Mouse (Mus musculus) midbrain, postnatal 0 days (tissue): Measurements from ENCODE around the gene Eef1akmt2. TPM values are rescaled to one million over a fixed set of nuclear protein-coding genes. Genes with fewer than 3 reads are reported as not detected.

Experiments
- ATAC-seq: fragments of 200-750 bp; cut with Nextera tagmentation; 2 replicates; pipeline ENCODE4 v1.8.0; 2017; ENCODE audit warnings: moderate number of reproducible peaks, mild to moderate bottlenecking, moderate TSS enrichment, moderate library complexity; ENCODE audit not compliant: low FRiP score
- DNase-seq: peaks from one replicate; pipeline ENCODE4 v3.0.0-alpha.2; 2015; ENCODE audit warnings: low spot score
- H3K27ac ChIP-seq: fragments of 300-500 bp; sonication (generic); 2 replicates; pipeline ENCODE4 v1.5.1; 2014; ENCODE audit warnings: low read depth, mild to moderate bottlenecking, low read length, mixed read lengths
- H3K27me3 ChIP-seq: fragments of 300-500 bp; sonication (generic); 2 replicates; pipeline ENCODE4 v1.6.1; 2014; ENCODE audit warnings: low read length, control low read depth, mixed read lengths; ENCODE audit not compliant: insufficient read depth
- H3K36me3 ChIP-seq: fragments of 300-500 bp; sonication (generic); 2 replicates; pipeline ENCODE4 v1.6.1; 2014; ENCODE audit warnings: low read length, control low read depth, mixed read lengths; ENCODE audit not compliant: insufficient read depth
- H3K4me1 ChIP-seq: fragments of 300-500 bp; sonication (generic); 2 replicates; pipeline ENCODE4 v1.6.1; 2014; ENCODE audit warnings: mild to moderate bottlenecking, control low read depth, antibody characterized with exemption, low read length, mixed read lengths; ENCODE audit not compliant: insufficient read depth
- H3K4me2 ChIP-seq: fragments of 300-500 bp; sonication (generic); 2 replicates; pipeline ENCODE4 v1.6.1; 2014; ENCODE audit warnings: low read depth, mild to moderate bottlenecking, low read length, mixed read lengths; ENCODE audit not compliant: poor library complexity, severe bottlenecking
- H3K4me3 ChIP-seq: fragments of 300-500 bp; sonication (generic); 2 replicates; pipeline ENCODE4 v1.5.1; 2014; ENCODE audit warnings: low read depth, mild to moderate bottlenecking, low read length, moderate library complexity
- H3K9ac ChIP-seq: fragments of 300-500 bp; sonication (generic); replicated peaks from 2 replicates; pipeline ENCODE4 v1.6.1; 2014; ENCODE audit warnings: mild to moderate bottlenecking, low read length, moderate library complexity, mixed read lengths; ENCODE audit not compliant: poor library complexity, severe bottlenecking
- H3K9me3 ChIP-seq: fragments of 300-500 bp; sonication (generic); 2 replicates; pipeline ENCODE4 v1.6.1; 2016; ENCODE audit warnings: low read length, control low read depth
- CTCF ChIP-seq: IDR thresholded peaks from 2 replicates; pipeline ENCODE4 v1.5.1; 2016; ENCODE audit warnings: antibody characterized with exemption, mild to moderate bottlenecking
- WGBS: fragments of 180-500 bp; shearing (Covaris S2); extraction: QIAGEN DNeasy Blood & Tissue Kit; methylation state at CpG from one replicate; pipeline ENCODE4 v1.1.7; 2014; 5-methylcytosine and 5-hydroxymethylcytosine counted together
- polyA plus RNA-seq: library from polyadenylated mRNA; unstranded; fragments of >200 nt; fragmentation: Nextera tagmentation; extraction: Ambion mirVana; gene quantifications from 2 replicates; pipeline ENCODE4 v1.2.1, GENCODE M21; 2015
- total RNA-seq: library from RNA; depleted of rRNA; stranded (reverse); fragments of >200 nt; gene quantifications from 2 replicates; pipeline ENCODE4 v1.2.3, GENCODE M21; 2014

Eef1akmt2 gene
- total and polyA plus RNA-seq, 2 experiments from 2014 or later: 52.1 to 84.2 TPM

DNA sequence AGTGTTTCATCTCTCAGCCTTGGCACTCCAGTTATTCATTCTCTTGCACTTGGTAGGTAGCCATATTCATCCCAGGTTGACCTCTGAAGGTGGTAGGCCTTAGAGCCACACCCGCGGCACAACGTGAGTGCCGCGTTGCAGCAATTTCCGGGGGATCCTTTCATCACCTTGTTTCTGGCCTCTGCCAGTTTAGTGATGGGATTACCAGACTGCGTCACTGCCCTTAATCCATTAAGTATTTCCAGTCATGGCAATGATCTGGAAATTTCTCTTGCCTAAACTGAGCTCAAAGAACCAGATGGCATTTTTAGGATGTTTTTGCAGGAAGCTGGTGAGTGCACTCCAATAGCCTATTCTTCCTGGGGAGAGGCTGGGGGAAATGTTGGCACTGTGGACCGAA, 37.2 kb upstream of the Eef1akmt2 start:
- DNase-seq (no peak), ATAC-seq (no peak)
- no peaks in the 10 kb centered on the region for H3K36me3 ChIP-seq
- TF ChIP-seq CTCF: no peak
- no peak overlapping the region for H3K27ac ChIP-seq
- H3K9ac ChIP-seq: no peak overlapping the region
- no peaks in the 10 kb centered on the region for H3K4me1 ChIP-seq
- H3K9me3 ChIP-seq: no peaks in the 10 kb centered on the region
- H3K4me3 ChIP-seq: no peak overlapping the region
- WGBS: 89% methylated on average over 8 of the region's 8 CpGs
- no peaks in the 10 kb centered on the region for H3K27me3 ChIP-seq
- H3K4me2 ChIP-seq: no peak overlapping the region

DNA sequence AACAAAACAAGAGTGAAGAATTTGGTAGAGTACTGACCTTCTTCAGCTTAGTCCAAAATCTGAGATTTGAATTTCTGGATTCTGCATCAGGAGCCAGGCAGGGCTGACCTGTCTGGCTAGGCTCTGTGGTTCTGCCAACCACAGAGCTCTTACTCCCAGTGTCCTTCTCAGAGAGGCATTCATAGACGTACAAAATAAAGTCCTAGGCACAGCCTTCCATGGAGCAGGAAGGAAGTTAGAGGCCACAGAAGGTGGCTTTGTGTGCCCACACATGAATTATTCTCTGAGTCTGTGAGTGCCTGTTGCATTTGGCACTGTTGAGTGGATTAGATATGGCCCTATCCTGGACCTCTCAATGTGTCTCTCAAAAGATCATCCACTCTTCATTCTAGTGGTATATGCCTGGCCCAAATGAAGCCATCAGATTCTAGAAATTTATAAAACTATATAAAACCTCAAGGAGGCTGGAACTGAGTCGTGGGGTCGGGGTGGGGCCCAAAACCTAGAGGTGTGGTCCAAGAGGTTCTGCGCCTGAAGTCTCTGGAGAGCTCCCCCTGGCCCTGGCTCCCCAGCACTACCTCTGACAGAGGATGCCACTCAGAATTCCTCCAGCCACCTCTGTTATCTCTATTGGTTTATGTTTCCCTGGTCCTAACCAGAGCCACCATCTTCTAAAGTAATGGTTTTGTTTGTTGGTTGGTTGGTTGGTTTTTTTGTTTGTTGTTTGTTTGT, 36.2 kb upstream of the Eef1akmt2 start:
- no peaks in the 10 kb centered on the region for H3K4me1 ChIP-seq
- no peak for TF ChIP-seq CTCF
- ATAC-seq: no peak
- H3K9me3 ChIP-seq: no peaks in the 10 kb centered on the region
- H3K27ac ChIP-seq: no peak overlapping the region
- no peak overlapping the region for H3K4me2 ChIP-seq
- no peak overlapping the region for H3K9ac ChIP-seq
- H3K4me3 ChIP-seq: no peak overlapping the region
- no peak for DNase-seq
- no peaks in the 10 kb centered on the region for H3K27me3 ChIP-seq
- WGBS: 67% methylated on average over 4 of the region's 4 CpGs
- H3K36me3 ChIP-seq: peaks cover 7% of the 10 kb centered on the region; the same call in 1 of the 2 replicates

DNA sequence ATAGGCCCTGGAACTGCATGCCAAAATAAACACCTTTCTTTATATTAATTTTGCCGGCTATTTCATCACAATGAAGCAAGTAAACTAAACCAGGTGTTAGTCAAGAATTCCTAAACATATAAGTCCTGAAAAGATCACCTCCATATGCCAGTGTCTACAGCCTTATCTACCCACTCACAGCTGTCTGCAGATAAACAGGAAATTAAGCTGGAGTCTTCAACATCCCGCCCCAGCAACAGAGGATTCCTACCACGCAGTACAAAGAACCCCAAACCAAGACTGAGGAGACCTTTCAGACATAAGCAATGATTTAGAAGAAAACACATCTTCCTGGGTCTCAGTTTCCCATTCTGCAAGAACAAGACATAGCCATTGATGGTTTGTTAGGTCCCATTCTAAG, 35.6 kb upstream of the Eef1akmt2 start:
- DNase-seq (no peak), ATAC-seq (no peak)
- WGBS: 87% methylated on average over 3 of the region's 3 CpGs
- no peak overlapping the region for H3K4me3 ChIP-seq
- H3K9ac ChIP-seq: no peak overlapping the region
- no peaks in the 10 kb centered on the region for H3K27me3 ChIP-seq
- H3K4me1 ChIP-seq: no peaks in the 10 kb centered on the region
- no peak overlapping the region for H3K4me2 ChIP-seq
- no peak overlapping the region for H3K27ac ChIP-seq
- peaks cover 13% of the 10 kb centered on the region; the same call in 1 of the 2 replicates for H3K36me3 ChIP-seq
- no peaks in the 10 kb centered on the region for H3K9me3 ChIP-seq
- no peak for TF ChIP-seq CTCF

DNA sequence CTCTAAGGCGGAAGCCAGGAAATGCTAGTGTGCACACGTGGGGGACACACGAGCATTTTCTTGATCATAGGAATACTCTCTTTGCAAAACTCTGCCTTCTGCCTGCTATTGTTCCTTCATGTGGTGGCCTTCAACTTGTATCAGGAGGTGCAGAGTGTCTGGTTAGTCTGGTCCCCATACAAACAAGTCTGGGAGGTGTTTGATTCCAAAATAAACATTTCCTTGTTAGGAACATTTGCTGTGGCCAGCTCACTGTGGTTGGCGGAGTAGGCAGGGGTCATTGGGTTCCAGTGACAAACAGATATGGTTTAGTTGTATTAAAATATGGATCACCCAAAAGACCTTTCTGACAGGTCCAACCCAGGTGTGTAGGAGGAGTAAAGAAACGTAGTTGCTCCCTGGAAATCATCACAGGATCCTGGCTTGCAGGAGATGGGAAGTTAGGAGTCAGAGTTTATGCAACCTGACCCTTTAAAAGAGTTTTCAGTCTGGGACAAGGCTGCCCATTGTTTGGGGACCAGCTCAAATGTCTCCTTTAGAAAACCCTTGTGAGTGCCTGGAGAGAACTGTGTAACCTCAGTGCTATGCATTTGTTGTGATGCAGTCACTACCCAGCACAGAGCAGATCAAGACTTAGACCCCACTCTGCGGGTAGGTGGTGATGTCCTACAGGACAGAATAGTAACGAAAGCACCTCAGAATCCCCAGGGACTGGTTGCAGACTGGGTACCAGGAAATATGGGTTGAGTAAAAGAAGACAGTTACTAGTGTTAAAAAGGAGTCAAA, 34.7 kb upstream of the Eef1akmt2 start:
- no peaks in the 10 kb centered on the region for H3K4me1 ChIP-seq
- no peak overlapping the region for H3K9ac ChIP-seq
- no peak overlapping the region for H3K4me2 ChIP-seq
- ATAC-seq (no peak), DNase-seq (no peak)
- H3K4me3 ChIP-seq: no peak overlapping the region
- no peaks in the 10 kb centered on the region for H3K27me3 ChIP-seq
- WGBS: 77% methylated on average over 7 of the region's 7 CpGs
- no peaks in the 10 kb centered on the region for H3K9me3 ChIP-seq
- H3K36me3 ChIP-seq: peaks cover 22% of the 10 kb centered on the region; the same call in 1 of the 2 replicates
- no peak overlapping the region for H3K27ac ChIP-seq
- TF ChIP-seq CTCF: no peak

DNA sequence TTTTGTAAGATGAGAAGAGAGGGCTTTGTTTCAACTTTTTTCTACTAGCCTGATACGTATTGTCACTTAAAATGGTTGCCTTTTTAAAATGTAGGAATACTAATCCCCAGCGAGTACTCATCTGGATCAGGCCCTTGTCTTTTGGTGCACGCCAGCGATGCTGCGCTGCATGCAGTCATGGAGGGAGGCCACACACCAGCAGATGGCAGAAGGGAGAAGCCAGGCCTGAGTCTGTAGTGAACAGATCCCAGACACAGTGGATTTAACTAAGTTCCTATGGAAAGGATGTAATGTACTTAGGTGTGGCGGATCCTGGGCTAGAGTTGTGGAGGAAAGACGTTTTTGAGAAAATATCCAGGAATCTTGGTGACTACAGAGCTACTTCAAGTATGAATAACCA, 31.6 kb upstream of the Eef1akmt2 start:
- no peak overlapping the region for H3K4me2 ChIP-seq
- ATAC-seq (no peak), DNase-seq (peak; percentile 20)
- no peak overlapping the region for H3K4me3 ChIP-seq
- no peaks in the 10 kb centered on the region for H3K4me1 ChIP-seq
- H3K27ac ChIP-seq: no peak overlapping the region
- no peaks in the 10 kb centered on the region for H3K27me3 ChIP-seq
- peaks cover 42% of the 10 kb centered on the region for H3K36me3 ChIP-seq
- no peak overlapping the region for H3K9ac ChIP-seq
- peak; percentile 65 for TF ChIP-seq CTCF
- 87% methylated on average over 7 of the region's 7 CpGs for WGBS
- no peaks in the 10 kb centered on the region for H3K9me3 ChIP-seq

DNA sequence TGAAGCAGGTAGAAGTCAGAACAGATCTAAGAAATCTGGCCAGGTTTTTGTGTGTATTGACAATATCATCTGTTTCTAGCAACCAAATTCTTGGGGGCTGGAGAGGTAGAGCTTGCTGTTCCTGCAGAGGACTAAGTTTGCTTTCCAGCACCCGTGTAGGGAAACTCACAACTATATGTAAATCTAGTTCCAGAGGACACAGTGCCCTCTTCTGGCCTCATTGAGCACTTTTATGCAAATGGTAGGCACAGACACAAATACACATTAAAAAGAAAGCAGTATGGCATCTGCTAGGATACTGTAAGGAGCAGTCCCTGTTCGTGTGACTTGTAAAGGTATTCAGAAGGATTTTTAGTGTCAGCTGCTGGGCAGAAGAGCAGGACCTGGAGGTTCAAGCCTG, 29.9 kb upstream of the Eef1akmt2 start:
- no peak for ATAC-seq
- Histone ChIP-seq H3K27me3 (no peaks in the 10 kb centered on the region), H3K9me3 (no peaks in the 10 kb centered on the region), H3K36me3 (peaks cover 55% of the 10 kb centered on the region), H3K27ac (no peak overlapping the region), H3K9ac (no peak overlapping the region), H3K4me2 (no peak overlapping the region), H3K4me3 (no peak overlapping the region), H3K4me1 (no peaks in the 10 kb centered on the region)
- DNase-seq: no peak
- WGBS: 71% methylated on average over 2 of the region's 2 CpGs
- peak; percentile 55 for TF ChIP-seq CTCF
